Mouse (Mus musculus): ENCODE measurements around the gene Armcx4. TPM values are rescaled to one million over a fixed set of nuclear protein-coding genes. Genes with fewer than 3 reads are reported as not detected.

Gene Armcx4
- polyA plus RNA-seq, 1 experiment from 2014 or later: 3.3 TPM

Other genes starting within 250 kb of the Armcx4 start
- gene Taf7l, start 210.0 kb upstream of the Armcx4 start, polyA plus RNA-seq (2015; fragmentation: Nextera tagmentation; extraction: Ambion mirVana): 0.10 TPM in 1 of 2 replicates, not detected in the other
- gene Timm8a1, start 144.7 kb upstream of the Armcx4 start, polyA plus RNA-seq (2015; fragmentation: Nextera tagmentation; extraction: Ambion mirVana): 90.9 and 105 TPM in 2 replicates
- gene Btk, start 102.9 kb upstream of the Armcx4 start, polyA plus RNA-seq (2015; fragmentation: Nextera tagmentation; extraction: Ambion mirVana): 2.4 and 3.3 TPM in 2 replicates
- 379 and 399 TPM in 2 replicates for gene Rpl36a, start 100.9 kb upstream of the Armcx4 start, polyA plus RNA-seq (2015; fragmentation: Nextera tagmentation; extraction: Ambion mirVana)
- 6.1 and 7.7 TPM in 2 replicates for gene Gla, start 85.4 kb upstream of the Armcx4 start, polyA plus RNA-seq (2015; fragmentation: Nextera tagmentation; extraction: Ambion mirVana)
- gene Hnrnph2, start 85.3 kb upstream of the Armcx4 start, polyA plus RNA-seq (2015; fragmentation: Nextera tagmentation; extraction: Ambion mirVana): 136 and 138 TPM in 2 replicates
- 50.9 and 51.9 TPM in 2 replicates for gene Armcx1, start 31.4 kb downstream of the Armcx4 start, polyA plus RNA-seq (2015; fragmentation: Nextera tagmentation; extraction: Ambion mirVana)
- 21.6 and 25.6 TPM in 2 replicates for gene Armcx6, start 64.9 kb downstream of the Armcx4 start, polyA plus RNA-seq (2015; fragmentation: Nextera tagmentation; extraction: Ambion mirVana)
- 79.4 and 83.4 TPM in 2 replicates for gene Armcx3, start 70.1 kb downstream of the Armcx4 start, polyA plus RNA-seq (2015; fragmentation: Nextera tagmentation; extraction: Ambion mirVana)
- gene Armcx2, start 122.7 kb downstream of the Armcx4 start, polyA plus RNA-seq (2015; fragmentation: Nextera tagmentation; extraction: Ambion mirVana): 53.8 and 61.9 TPM in 2 replicates